Mouse (Mus musculus): ENCODE measurements around the gene Tomm34. TPM values are rescaled to one million over a fixed set of nuclear protein-coding genes. Genes with fewer than 3 reads are reported as not detected.

Tomm34 gene
- polyA plus RNA-seq (2012; rRNA removed), result 37.4 and 41.4 TPM in 2 replicates

GRCm38 (mm10) chr2:164070765-164071436 lies at the start of gene Tomm34:
Tomm34 (minus strand) TSS chr2:164071169.

GRCm38 (mm10) chr2:164070142-164070764 lies 716 bp downstream of the Tomm34 start, which contains the start of gene Stk4:
Stk4 (plus strand) TSS chr2:164070322.

GRCm38 (mm10) chr2:164025150-164025549 lies 45.8 kb downstream of the Tomm34 start, which contains the start of gene Pabpc1l:
Pabpc1l (plus strand) TSS chr2:164025450.

Other genes with a start within 250 kb of the Tomm34 start
- 0.09 TPM in 1 of 2 replicates, not detected in the other for gene Kcnk15, start 217.5 kb downstream of the Tomm34 start, polyA plus RNA-seq (2012; rRNA removed)
- gene Rims4, start 152.5 kb downstream of the Tomm34 start, polyA plus RNA-seq (2012; rRNA removed), result 2.5 and 2.6 TPM in 2 replicates
- gene Ywhab, start 76.2 kb downstream of the Tomm34 start, polyA plus RNA-seq (2012; rRNA removed), result 28.4 and 34.4 TPM in 2 replicates
- 0.37 and 0.75 TPM in 2 replicates for gene Pabpc1l, start 45.7 kb downstream of the Tomm34 start, polyA plus RNA-seq (2012; rRNA removed)
- gene Stk4, start 847 bp downstream of the Tomm34 start, polyA plus RNA-seq (2012; rRNA removed), result 10.1 and 11.9 TPM in 2 replicates
- 2.1 and 3.0 TPM in 2 replicates for gene Kcns1, start 99.9 kb upstream of the Tomm34 start, polyA plus RNA-seq (2012; rRNA removed)
- not detected in 2 replicates for gene Wfdc5, start 111.6 kb upstream of the Tomm34 start, polyA plus RNA-seq (2012; rRNA removed)
- gene Wfdc12, start 119.4 kb upstream of the Tomm34 start, polyA plus RNA-seq (2012; rRNA removed), result not detected in 2 replicates
- gene Wfdc15a, start 129.0 kb upstream of the Tomm34 start, polyA plus RNA-seq (2012; rRNA removed), result not detected in 2 replicates
- gene Wfdc15b, start 150.5 kb upstream of the Tomm34 start, polyA plus RNA-seq (2012; rRNA removed), result not detected in 2 replicates
- gene Svs2, start 167.3 kb upstream of the Tomm34 start, polyA plus RNA-seq (2012; rRNA removed), result not detected in 2 replicates
- not detected in 2 replicates for gene Svs3b, start 185.5 kb upstream of the Tomm34 start, polyA plus RNA-seq (2012; rRNA removed)
- not detected in 2 replicates for gene Svs4, start 207.3 kb upstream of the Tomm34 start, polyA plus RNA-seq (2012; rRNA removed)
- not detected in 2 replicates for gene Svs3a, start 218.1 kb upstream of the Tomm34 start, polyA plus RNA-seq (2012; rRNA removed)
- not detected in 2 replicates for gene Svs6, start 245.6 kb upstream of the Tomm34 start, polyA plus RNA-seq (2012; rRNA removed)